Mouse (Mus musculus) small intestine, adult 2 months (tissue): ENCODE data around the gene Maml3.

Source experiments
- CTCF ChIP-seq: fragments of 200-500 bp; IDR thresholded peaks from 2 replicates; pipeline ENCODE4 v1.5.1; 2012; ENCODE audit warnings: low read depth, mild to moderate bottlenecking, control low read depth, inconsistent platforms, low read length, moderate library complexity, mixed read lengths; ENCODE audit not compliant: insufficient replicate concordance, insufficient read length; ENCODE audit errors: extremely low read depth
- POLR2A ChIP-seq: fragments of 200-500 bp; IDR thresholded peaks from 2 replicates; pipeline ENCODE4 v1.6.1; 2012; ENCODE audit warnings: low read depth, mild to moderate bottlenecking, control low read depth, inconsistent platforms, low read length, moderate library complexity

DNA sequence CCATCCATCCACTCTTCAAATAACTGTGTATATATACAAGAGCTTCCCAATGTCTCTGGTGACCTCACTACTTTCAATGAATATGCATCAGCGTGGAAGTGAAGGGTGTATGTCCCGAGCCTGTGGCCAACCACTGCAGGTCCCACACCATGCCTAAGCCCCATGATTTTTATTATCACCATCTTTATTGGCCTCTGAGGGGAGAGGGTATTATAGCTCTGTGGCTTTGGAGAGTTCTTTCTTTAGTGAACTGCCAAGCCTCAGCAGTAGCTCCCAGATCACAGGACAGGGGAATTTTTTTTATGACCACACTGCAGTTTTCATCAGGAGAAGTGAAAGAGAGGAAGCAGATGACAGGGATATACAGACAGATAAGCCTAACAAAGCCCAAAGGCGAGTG, 326.7 kb downstream of the Maml3 start:
- no peak for TF ChIP-seq CTCF
- no peak for TF ChIP-seq POLR2A
